In genomic region chr4:142465226-142465625, GRCm38 (mm10) we compare ENCODE assay signal across 12 mouse cellular contexts.
"Had no signal": no experiment of that assay in that cellular context is flagged by ENCODE, and none has a peak within 500 bp of the region (broad histone marks: within the 10 kb centered on the region; RNA-seq: fewer than 3 reads in every experiment).

No protein-coding gene starts in this region.

- H3K4me1 ChIP-seq: intestine, embryonic 15.5 days; liver, embryonic 13.5 days; megakaryocyte, embryonic 14.5 days had no signal

- H3K27ac ChIP-seq: intestine, embryonic 15.5 days; layer of hippocampus, adult 2 months; liver, embryonic 13.5 days; midbrain, embryonic 10.5 days; midbrain, embryonic 13.5 days had no signal

- DNase-seq: layer of hippocampus, adult 9-11 months; liver, embryonic 13.5 days; lung, adult 2 months; lung, postnatal 14 days; thymus, adult 18-20 months; thymus, postnatal 36 days had no signal

- H3K4me2 ChIP-seq: intestine, embryonic 15.5 days; liver, embryonic 13.5 days; midbrain, embryonic 13.5 days had no signal

- ATAC-seq: hindbrain, embryonic 16.5 days; intestine, embryonic 15.5 days; midbrain, embryonic 13.5 days had no signal

- H3K27me3 ChIP-seq: intestine, embryonic 15.5 days; liver, embryonic 13.5 days; megakaryocyte, embryonic 14.5 days; midbrain, embryonic 13.5 days had no signal

- H3K9me3 ChIP-seq: intestine, embryonic 15.5 days; midbrain, embryonic 10.5 days; midbrain, embryonic 13.5 days had no signal

- H3K36me3 ChIP-seq: intestine, embryonic 15.5 days; liver, embryonic 13.5 days had no signal

- H3K4me3 ChIP-seq: intestine, embryonic 15.5 days; layer of hippocampus, adult 2 months; liver, embryonic 13.5 days; megakaryocyte, embryonic 14.5 days; midbrain, embryonic 10.5 days; midbrain, embryonic 13.5 days had no signal

- H3K9ac ChIP-seq: intestine, embryonic 15.5 days; liver, embryonic 13.5 days; midbrain, embryonic 13.5 days had no signal
